Comparison of ENCODE assay signal across 27 mouse cellular contexts in genomic region chr6:87389455-87389989, GRCm38 (mm10). TPM values are rescaled to one million over a fixed set of nuclear protein-coding genes. Genes with fewer than 3 reads are reported as not detected.
DNase-seq lines count a peak whose midpoint lies in the region; ATAC-seq and TF ChIP-seq lines count a peak whose summit lies in the region.
"Had no signal": no experiment of that assay in that cellular context is flagged by ENCODE, and none has a peak within 500 bp of the region (broad histone marks: within the 10 kb centered on the region; RNA-seq: fewer than 3 reads in every experiment).

No protein-coding gene starts in this region.

- H3K4me1 ChIP-seq in lung, embryonic 15.5 days: peaks cover 11% of the 10 kb centered on the region
- peaks cover 9% of the 10 kb centered on the region for H3K4me1 ChIP-seq in lung, adult 2 months (ENCODE audit: control insufficient read depth, insufficient read depth, low read length)
- no peaks in the 10 kb centered on the region; the same call in none of the 2 replicates for H3K4me1 ChIP-seq in embryonic facial prominence, embryonic 11.5 days (ENCODE audit: control insufficient read depth, insufficient read depth, low read length)

- H3K4me2 ChIP-seq in lung, embryonic 15.5 days: no peak overlapping the region
- H3K4me2 ChIP-seq in embryonic facial prominence, embryonic 11.5 days (ENCODE audit: low read depth, low read length): no peak overlapping the region
- H3K4me2 ChIP-seq: forebrain, embryonic 13.5 days; heart, embryonic 13.5 days; liver, embryonic 15.5 days had no signal

- no peaks in the 10 kb centered on the region for H3K9me3 ChIP-seq in lung, embryonic 15.5 days
- no peaks in the 10 kb centered on the region for H3K9me3 ChIP-seq in embryonic facial prominence, embryonic 11.5 days (replicated peaks; ENCODE audit: control insufficient read depth, low read length)
- H3K9me3 ChIP-seq: forebrain, embryonic 13.5 days; heart, embryonic 13.5 days; liver, embryonic 15.5 days had no signal

- no peak for TF ChIP-seq CTCF in lung, adult 2 months (IDR thresholded peaks at IDR 0.05; ENCODE audit: insufficient read depth, low read length)

- intact Hi-C loops in left cerebral cortex, postnatal 14 days (cut with DNase I): no loop called here

- no peak for TF ChIP-seq POLR2A in lung, adult 2 months (IDR thresholded peaks at IDR 0.05; ENCODE audit: borderline replicate concordance, extremely low read depth, low read depth, low read length)

- H3K4me3 ChIP-seq in lung, embryonic 15.5 days: no peak overlapping the region
- H3K4me3 ChIP-seq in lung, adult 2 months (replicated peaks; ENCODE audit: extremely low read depth, low read depth, low read length): no peak overlapping the region
- no peak overlapping the region for H3K4me3 ChIP-seq in embryonic facial prominence, embryonic 11.5 days (ENCODE audit: low read depth, low read length)
- H3K4me3 ChIP-seq: erythroblast, embryonic 14.5 days; forebrain, embryonic 13.5 days; heart, embryonic 13.5 days; liver, embryonic 15.5 days had no signal

- no peaks in the 10 kb centered on the region for H3K36me3 ChIP-seq in lung, embryonic 15.5 days
- no peaks in the 10 kb centered on the region for H3K36me3 ChIP-seq in embryonic facial prominence, embryonic 11.5 days (replicated peaks; ENCODE audit: control insufficient read depth, insufficient read depth, low read depth, low read length)
- H3K36me3 ChIP-seq: heart, embryonic 13.5 days; liver, embryonic 15.5 days had no signal

- H3K27ac ChIP-seq in lung, embryonic 15.5 days: peak overlapping the region; percentile 13; the same call in 1 of the 2 replicates
- no peak overlapping the region for H3K27ac ChIP-seq in embryonic facial prominence, embryonic 11.5 days (replicated peaks; ENCODE audit: low read depth, low read length)
- H3K27ac ChIP-seq: forebrain, embryonic 13.5 days; heart, embryonic 13.5 days; hindbrain, postnatal 0 days; liver, embryonic 15.5 days had no signal

- ATAC-seq in lung, embryonic 15.5 days (ENCODE audit: borderline replicate concordance, extremely low read depth, low FRiP score, low TSS enrichment): no peak
- ATAC-seq in embryonic facial prominence, embryonic 11.5 days (replicated peaks; ENCODE audit: insufficient number of reproducible peaks, low FRiP score, low TSS enrichment, low read depth): no peak
- ATAC-seq: activated CD4-positive, CD25-positive, alpha-beta regulatory T cell, adult 4 months; forebrain, embryonic 13.5 days; hindbrain, postnatal 0 days; Patski had no signal

- 21% methylated on average over 5 of the region's 5 CpGs for WGBS in lung, embryonic 15.5 days
- 41% methylated on average over 5 of the region's 5 CpGs for WGBS in lung, adult 2 months
- 16% methylated on average over 5 of the region's 5 CpGs for WGBS in embryonic facial prominence, embryonic 11.5 days

- H3K9ac ChIP-seq in lung, embryonic 15.5 days: no peak overlapping the region
- H3K9ac ChIP-seq in embryonic facial prominence, embryonic 11.5 days (replicated peaks; ENCODE audit: low read length): no peak overlapping the region
- H3K9ac ChIP-seq: forebrain, embryonic 13.5 days; heart, embryonic 13.5 days; liver, embryonic 15.5 days had no signal

- H3K27me3 ChIP-seq in lung, embryonic 15.5 days: peaks cover 6% of the 10 kb centered on the region; the same call in 1 of the 2 replicates
- no peaks in the 10 kb centered on the region for H3K27me3 ChIP-seq in embryonic facial prominence, embryonic 11.5 days (ENCODE audit: control insufficient read depth, insufficient read depth, low read length)

- peak; percentile 53 for DNase-seq in embryo, embryonic 10 days (ENCODE audit: low spot score)
- no peak for DNase-seq in embryo, embryonic 9.5 days (ENCODE audit: extremely low spot score)
- DNase-seq in lung, adult 2 months: no peak
- peak; percentile 26 for DNase-seq in embryonic facial prominence, embryonic 11.5 days (ENCODE audit: low spot score)
- DNase-seq in mesoderm, embryonic 11.5 days (ENCODE audit: low read depth, low spot score): peak; percentile 41
- DNase-seq in thymus, postnatal 4 days: no peak
- no peak for DNase-seq in left cerebral cortex, postnatal 14 days (ENCODE audit: low spot score in 2 of 2)
- DNase-seq: adrenal gland, postnatal 10 days; cerebellum, adult 11 months; cerebellum, postnatal 10 days; gastrocnemius, postnatal 10 days; heart, adult 11 months; heart, postnatal 36 days; kidney, adult 2 months; kidney, postnatal 14 days; left cerebral cortex, postnatal 4 days had no signal

RNA-seq across cellular contexts. Expression of gene Gkn3, which starts 0.8 kb away (rescaled TPM):
- polyA plus RNA-seq in lung, embryonic 15.5 days (2015; fragmentation: Nextera tagmentation; extraction: Ambion mirVana): 2.9 and 3.1 TPM in 2 replicates
- polyA plus RNA-seq in lung, adult 2 months (2012; rRNA removed): 3.2 and 11.7 TPM in 2 replicates
- 0.25 TPM in 2 replicates for polyA plus RNA-seq in embryonic facial prominence, embryonic 11.5 days (2014; fragmentation: Nextera tagmentation; extraction: Ambion mirVana)
- 1 to 10 TPM; 3.9 TPM for total RNA-seq in left cerebral cortex, postnatal 14 days (2021)
- total RNA-seq: ES-E14; hindbrain, postnatal 0 days had no signal
- polyA plus RNA-seq: activated CD4-positive, CD25-positive, alpha-beta regulatory T cell, adult 4 months; erythroblast, embryonic 14.5 days; forebrain, embryonic 13.5 days; liver, embryonic 15.5 days; Patski had no signal

RNA-seq across cellular contexts. Expression of gene Gkn2, which starts 16.4 kb away (rescaled TPM):
- 0.26 TPM in 1 of 2 replicates, not detected in the other for polyA plus RNA-seq in lung, embryonic 15.5 days (2015; fragmentation: Nextera tagmentation; extraction: Ambion mirVana)
- polyA plus RNA-seq in lung, adult 2 months (2012; rRNA removed): 0.21 TPM in 1 of 2 replicates, not detected in the other
- polyA plus RNA-seq in embryonic facial prominence, embryonic 11.5 days (2014; fragmentation: Nextera tagmentation; extraction: Ambion mirVana): not detected in 2 replicates
- total RNA-seq in left cerebral cortex, postnatal 14 days (2021): not detected
- total RNA-seq: adrenal gland, postnatal 10 days; ES-E14; gastrocnemius, postnatal 10 days; heart, postnatal 36 days; hindbrain, postnatal 0 days; layer of hippocampus, adult 8-10 months; left cerebral cortex, adult 18-20 months; left cerebral cortex, postnatal 4 days had no signal
- polyA plus RNA-seq: activated CD4-positive, CD25-positive, alpha-beta regulatory T cell, adult 4 months; erythroblast, embryonic 14.5 days; forebrain, embryonic 13.5 days; heart, embryonic 13.5 days; hindbrain, postnatal 0 days; kidney, adult 2 months; liver, embryonic 15.5 days; Patski had no signal

RNA-seq across cellular contexts. Expression of gene Gkn1, which starts 38.8 kb away (rescaled TPM):
- polyA plus RNA-seq in lung, embryonic 15.5 days (2015; fragmentation: Nextera tagmentation; extraction: Ambion mirVana): not detected in 2 replicates
- not detected in 2 replicates for polyA plus RNA-seq in lung, adult 2 months (2012; rRNA removed)
- not detected in 2 replicates for polyA plus RNA-seq in embryonic facial prominence, embryonic 11.5 days (2014; fragmentation: Nextera tagmentation; extraction: Ambion mirVana)
- total RNA-seq in left cerebral cortex, postnatal 14 days (2021): under 1 TPM; 0.27 to 0.29 TPM
- total RNA-seq: adrenal gland, postnatal 10 days; ES-E14; gastrocnemius, postnatal 10 days; heart, postnatal 36 days; hindbrain, postnatal 0 days; layer of hippocampus, adult 8-10 months; left cerebral cortex, adult 18-20 months; left cerebral cortex, postnatal 4 days had no signal
- polyA plus RNA-seq: activated CD4-positive, CD25-positive, alpha-beta regulatory T cell, adult 4 months; erythroblast, embryonic 14.5 days; forebrain, embryonic 13.5 days; heart, embryonic 13.5 days; hindbrain, postnatal 0 days; liver, embryonic 15.5 days; Patski had no signal

RNA-seq across cellular contexts. Expression of gene Bmp10, which starts 39.3 kb away (rescaled TPM):
- polyA plus RNA-seq in lung, embryonic 15.5 days (2015; fragmentation: Nextera tagmentation; extraction: Ambion mirVana): 0.05 TPM in 2 replicates
- polyA plus RNA-seq in lung, adult 2 months (2012; rRNA removed): not detected in 2 replicates
- polyA plus RNA-seq in embryonic facial prominence, embryonic 11.5 days (2014; fragmentation: Nextera tagmentation; extraction: Ambion mirVana): not detected in 2 replicates
- not detected for total RNA-seq in left cerebral cortex, postnatal 14 days (2021)
- total RNA-seq: ES-E14; gastrocnemius, postnatal 10 days; layer of hippocampus, adult 8-10 months; left cerebral cortex, adult 18-20 months had no signal
- polyA plus RNA-seq: activated CD4-positive, CD25-positive, alpha-beta regulatory T cell, adult 4 months; erythroblast, embryonic 14.5 days; forebrain, embryonic 13.5 days; hindbrain, postnatal 0 days; kidney, adult 2 months; Patski had no signal

RNA-seq across cellular contexts. Expression of gene Antxr1, which starts 53.9 kb away (rescaled TPM):
- polyA plus RNA-seq in lung, embryonic 15.5 days (2015; fragmentation: Nextera tagmentation; extraction: Ambion mirVana): 12.0 and 13.6 TPM in 2 replicates
- polyA plus RNA-seq in lung, adult 2 months (2012; rRNA removed): 31.3 and 35.3 TPM in 2 replicates
- 10.3 TPM in 2 replicates for polyA plus RNA-seq in embryonic facial prominence, embryonic 11.5 days (2014; fragmentation: Nextera tagmentation; extraction: Ambion mirVana)
- 10 to 100 TPM; 15.4 to 15.5 TPM for total RNA-seq in left cerebral cortex, postnatal 14 days (2021)
- polyA plus RNA-seq: erythroblast, embryonic 14.5 days had no signal

Comparison
In these comparisons a context has a peak if more than half of its experiments do, and no peak if none do; other contexts are left out.
1. DNase-seq: peak in embryo, embryonic 10 days (single experiment), embryonic facial prominence, embryonic 11.5 days (single experiment) and mesoderm, embryonic 11.5 days (single experiment); none in embryo, embryonic 9.5 days (single experiment), lung, adult 2 months (single experiment), thymus, postnatal 4 days (single experiment) and left cerebral cortex, postnatal 14 days (0 of 2).